Mouse (Mus musculus): ENCODE measurements at regions not wholly inside any gene's neighbourhood (a gene's known extent, or its start where the extent isn't known, plus 50 kb on each side); places are given as distances from the start of the nearest gene placed in this dataset.

- DNase-seq = no peak
These were observed 117.5 kb upstream of the Btg1 start for GRCm38 (mm10) chr10:96499274-96499673.

GRCm38 (mm10) chr10:96502090-96502728 lies 114.6 kb upstream of the Btg1 start:
- no peak for DNase-seq

GRCm38 (mm10) chr10:96502736-96503135 lies 114.1 kb upstream of the Btg1 start:
- no peak for DNase-seq

- no peak for DNase-seq
These were observed 112.5 kb upstream of the Btg1 start for GRCm38 (mm10) chr10:96504340-96504739.

- DNase-seq = no peak
These were observed 101.5 kb upstream of the Btg1 start for GRCm38 (mm10) chr10:96515164-96515922.

GRCm38 (mm10) chr10:96515923-96516258 lies 100.9 kb upstream of the Btg1 start:
- no peak for DNase-seq

- DNase-seq = no peak
These were observed 97.4 kb upstream of the Btg1 start for GRCm38 (mm10) chr10:96519411-96519810.

- DNase-seq = no peak
These were observed 95.6 kb upstream of the Btg1 start for GRCm38 (mm10) chr10:96520995-96521760.

- no peak for DNase-seq
These were observed 92.6 kb upstream of the Btg1 start for GRCm38 (mm10) chr10:96523967-96524801.

- no peak for DNase-seq
These were observed 88.9 kb upstream of the Btg1 start for GRCm38 (mm10) chr10:96527864-96528263.

- DNase-seq = no peak
These were observed 82.2 kb upstream of the Btg1 start for GRCm38 (mm10) chr10:96534547-96535124.

- no peak for DNase-seq
These were observed 81.3 kb upstream of the Btg1 start for GRCm38 (mm10) chr10:96535461-96535860.

GRCm38 (mm10) chr10:96540828-96541227 lies 76.0 kb upstream of the Btg1 start:
- DNase-seq = no peak

- no peak for DNase-seq
These were observed 71.5 kb upstream of the Btg1 start for GRCm38 (mm10) chr10:96545312-96545711.

GRCm38 (mm10) chr10:96545761-96546388 lies 70.9 kb upstream of the Btg1 start:
- DNase-seq = no peak

- no peak for DNase-seq
These were observed 67.2 kb upstream of the Btg1 start for GRCm38 (mm10) chr10:96549651-96550050.

- DNase-seq = no peak
These were observed 66.5 kb upstream of the Btg1 start for GRCm38 (mm10) chr10:96550266-96550665.

- peak; percentile 2 to 7 for DNase-seq
These were observed 59.5 kb upstream of the Btg1 start for GRCm38 (mm10) chr10:96557336-96557735.

- no peak for DNase-seq
These were observed 51.5 kb upstream of the Btg1 start for GRCm38 (mm10) chr10:96565343-96565742.
